Mouse (Mus musculus) spleen, adult 2 months (tissue): ENCODE data around the gene Usp30.

ENCODE experiments used
- CTCF ChIP-seq: fragments of 200-500 bp; IDR thresholded peaks from 2 replicates; pipeline ENCODE4 v1.5.1; 2011; ENCODE audit warnings: mild to moderate bottlenecking, inconsistent platforms; ENCODE audit not compliant: insufficient read depth, insufficient read length, insufficient replicate concordance; ENCODE audit errors: extremely low read depth
- POLR2A ChIP-seq: fragments of 200-500 bp; IDR thresholded peaks from 2 replicates; pipeline ENCODE4 v1.6.1; 2011; ENCODE audit warnings: low read depth, low read length, inconsistent platforms

- no peak for TF ChIP-seq CTCF
- no peak for TF ChIP-seq POLR2A
Observed at GRCm38 (mm10) chr5:114154765-114155164, 89.5 kb downstream of the Usp30 start.
